ENCODE assay signal across 14 mouse cellular contexts in genomic region chr5:151299576-151299975, GRCm38 (mm10).
A peak's percentile ranks its signal among the peaks of the same experiment; 100 is the strongest.
DNase-seq lines count a peak whose midpoint lies in the region; ATAC-seq and TF ChIP-seq lines count a peak whose summit lies in the region.
"Had no signal": no experiment of that assay in that cellular context is flagged by ENCODE, and none has a peak within 500 bp of the region (broad histone marks: within the 10 kb centered on the region; RNA-seq: fewer than 3 reads in every experiment).

No protein-coding gene starts in this region.

- H3K9me3 ChIP-seq in lung, embryonic 14.5 days (ENCODE audit: low read depth, low read length), result no peaks in the 10 kb centered on the region; the same call in 1 of the 2 replicates
- H3K9me3 ChIP-seq: forebrain, embryonic 13.5 days; neural tube, embryonic 13.5 days had no signal

- no peak overlapping the region for H3K4me3 ChIP-seq in lung, embryonic 14.5 days (ENCODE audit: low read depth, low read length)
- no peak overlapping the region for H3K4me3 ChIP-seq in lung, adult 2 months (replicated peaks; ENCODE audit: extremely low read depth, low read depth, low read length)
- H3K4me3 ChIP-seq: forebrain, embryonic 13.5 days; neural tube, embryonic 13.5 days had no signal

- no peak for TF ChIP-seq POLR2A in lung, adult 2 months (IDR thresholded peaks at IDR 0.05; ENCODE audit: borderline replicate concordance, extremely low read depth, low read depth, low read length)

- no peak overlapping the region for H3K4me2 ChIP-seq in lung, embryonic 14.5 days
- H3K4me2 ChIP-seq: forebrain, embryonic 13.5 days; liver, embryonic 11.5 days; neural tube, embryonic 13.5 days had no signal

- intact Hi-C loops in left cerebral cortex, postnatal 10 days (cut with DNase I), result no loop called here

- peak; percentile 5 for DNase-seq in gastrocnemius, adult 18-20 months (ENCODE audit: low spot score)
- DNase-seq in gastrocnemius, adult 8-10 months (ENCODE audit: low spot score in 2 of 2), result no peak
- DNase-seq in lung, embryonic 14.5 days, result peak; percentile 65
- DNase-seq in lung, adult 2 months, result no peak
- DNase-seq in kidney, adult 9 months, result peak; percentile 45
- DNase-seq in lung, postnatal 10 days, result peak; percentile 56
- no peak for DNase-seq in right cerebral cortex, postnatal 36 days (ENCODE audit: low spot score in 2 of 2)
- DNase-seq in left cerebral cortex, postnatal 10 days (ENCODE audit: extremely low spot score in 1 of 2, low spot score in 2 of 2), result no peak
- DNase-seq: adrenal gland, postnatal 25 days; B cell, adult 2 months had no signal

- H3K27ac ChIP-seq in lung, embryonic 14.5 days (ENCODE audit: low read depth), result no peak overlapping the region
- H3K27ac ChIP-seq: forebrain, embryonic 13.5 days; neural tube, embryonic 13.5 days had no signal

- ATAC-seq in lung, embryonic 14.5 days (ENCODE audit: insufficient read depth), result peak; percentile 17; the same call in 1 of the 2 replicates
- ATAC-seq: forebrain, embryonic 13.5 days; hindbrain, embryonic 16.5 days had no signal

- H3K9ac ChIP-seq in lung, embryonic 14.5 days, result no peak overlapping the region
- H3K9ac ChIP-seq: forebrain, embryonic 13.5 days; neural tube, embryonic 13.5 days had no signal

- no peaks in the 10 kb centered on the region for H3K4me1 ChIP-seq in lung, embryonic 14.5 days (ENCODE audit: insufficient read depth)
- H3K4me1 ChIP-seq in lung, adult 2 months (ENCODE audit: control insufficient read depth, insufficient read depth, low read length), result no peaks in the 10 kb centered on the region; the same call in 1 of the 2 replicates
- H3K4me1 ChIP-seq: forebrain, embryonic 13.5 days; neural tube, embryonic 13.5 days had no signal

- H3K36me3 ChIP-seq in lung, embryonic 14.5 days (ENCODE audit: insufficient read depth), result no peaks in the 10 kb centered on the region
- H3K36me3 ChIP-seq: neural tube, embryonic 13.5 days had no signal

- TF ChIP-seq CTCF in lung, embryonic 14.5 days (IDR thresholded peaks at IDR 0.05; ENCODE audit: low read depth), result no peak
- TF ChIP-seq CTCF in lung, adult 2 months (IDR thresholded peaks at IDR 0.05; ENCODE audit: insufficient read depth, low read length), result no peak

- 71% methylated on average over 7 of the region's 7 CpGs for WGBS in lung, embryonic 14.5 days
- 69% methylated on average over 7 of the region's 7 CpGs for WGBS in lung, adult 2 months

- no peaks in the 10 kb centered on the region for H3K27me3 ChIP-seq in lung, embryonic 14.5 days (ENCODE audit: insufficient read depth, low read length)
- H3K27me3 ChIP-seq: forebrain, embryonic 13.5 days; neural tube, embryonic 13.5 days had no signal

Comparison
In these comparisons a context has a peak if more than half of its experiments do, and no peak if none do; other contexts are left out.
1. DNase-seq: peak in gastrocnemius, adult 18-20 months (single experiment), lung, embryonic 14.5 days (single experiment), kidney, adult 9 months (single experiment) and lung, postnatal 10 days (single experiment); none in gastrocnemius, adult 8-10 months (0 of 2), lung, adult 2 months (single experiment), right cerebral cortex, postnatal 36 days (0 of 2) and left cerebral cortex, postnatal 10 days (0 of 2).